Mouse (Mus musculus) embryonic fibroblast, embryonic 13.5 days (primary cell): ENCODE measurements at regions not wholly inside any gene's neighbourhood (a gene's known extent, or its start where the extent isn't known, plus 50 kb on each side); places are given as distances from the start of the nearest gene placed in this dataset.

Experiments used
- CTCF ChIP-seq: IDR thresholded peaks from 2 replicates; pipeline ENCODE4 v1.5.1; 2011; ENCODE audit warnings: mild to moderate bottlenecking, control low read depth, low read length, moderate library complexity, borderline replicate concordance; ENCODE audit not compliant: insufficient read depth
- POLR2A ChIP-seq: IDR thresholded peaks from 2 replicates; pipeline ENCODE4 v1.6.1; 2011; ENCODE audit warnings: low read depth, mild to moderate bottlenecking, control low read depth, low read length, moderate library complexity

- TF ChIP-seq CTCF (no peak), POLR2A (no peak)
Measured at GRCm38 (mm10) chr5:97289401-97290165, 102.6 kb downstream of the Naa11 start.
